Mouse (Mus musculus) duodenum, adult 2 months (tissue): Measurements from ENCODE around the gene Col19a1. TPM values are rescaled to one million over a fixed set of nuclear protein-coding genes. Genes with fewer than 3 reads are reported as not detected.

Experiments
- polyA plus RNA-seq: library from polyadenylated mRNA; depleted of rRNA; stranded (reverse); fragments of >200 nt; gene quantifications from 2 replicates; pipeline ENCODE4 v1.2.3, GENCODE M21; 2012; ENCODE audit warnings: low replicate concordance; rRNA removed

Col19a1 gene
- 0.02 TPM in 1 of 2 replicates, not detected in the other for polyA plus RNA-seq

DNA sequence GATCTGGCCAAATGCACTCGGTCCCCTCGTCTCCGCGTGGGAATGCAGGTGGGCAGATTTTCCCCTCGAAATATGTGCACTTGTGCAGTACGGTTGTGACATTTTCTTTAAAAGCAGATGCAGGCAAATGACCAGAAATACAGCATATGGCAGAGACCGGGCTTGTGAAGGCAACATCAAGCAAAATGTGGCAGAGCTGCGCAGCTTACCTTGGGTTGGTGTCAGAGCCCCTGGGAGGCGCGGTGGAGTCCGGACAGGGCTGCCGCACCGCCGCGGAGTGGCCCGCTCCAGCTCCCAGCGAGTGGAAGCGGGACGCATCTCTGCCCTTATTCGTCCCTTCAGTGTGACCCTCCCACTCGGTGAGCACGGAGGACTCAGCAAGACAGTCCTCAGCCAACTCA is at the start of gene Col19a1:
Col19a1 (minus strand) TSS at position 332 of the 401 bp plus-strand sequence.

Other genes with a start within 250 kb of the Col19a1 start
- gene Lmbrd1, start 91.2 kb upstream of the Col19a1 start, polyA plus RNA-seq: 4.1 and 7.1 TPM in 2 replicates